ENCODE assay signal across 21 mouse cellular contexts in genomic region chr6:59198356-59198755, GRCm38 (mm10). TPM values are rescaled to one million over a fixed set of nuclear protein-coding genes. Genes with fewer than 3 reads are reported as not detected.
DNase-seq lines count a peak whose midpoint lies in the region; ATAC-seq and TF ChIP-seq lines count a peak whose summit lies in the region.
"Had no signal": no experiment of that assay in that cellular context is flagged by ENCODE, and none has a peak within 500 bp of the region (broad histone marks: within the 10 kb centered on the region; RNA-seq: fewer than 3 reads in every experiment).

No protein-coding gene starts in this region.

- no peak for TF ChIP-seq RAD21 in MEL (IDR thresholded peaks at IDR 0.05; ENCODE audit: low read depth, low read length)

- TF ChIP-seq CTCF in MEL (IDR thresholded peaks at IDR 0.05 in 2 of 3, conservative IDR thresholded peaks at IDR 0.05 in 1 of 3; ENCODE audit: control insufficient read depth in 1 of 3, insufficient read depth in 1 of 3, low read depth in 2 of 3, low read length in 3 of 3, poor library complexity in 1 of 3, severe bottlenecking in 1 of 3): no peak

- no peaks in the 10 kb centered on the region for H3K9me3 ChIP-seq in MEL (replicated peaks; ENCODE audit: insufficient read depth, low read length)
- H3K9me3 ChIP-seq: embryonic facial prominence, embryonic 10.5 days; embryonic facial prominence, embryonic 12.5 days; forebrain, embryonic 13.5 days; forebrain, embryonic 15.5 days; G1E had no signal

- TF ChIP-seq EP300 in MEL (IDR thresholded peaks at IDR 0.05; ENCODE audit: low read depth in 1 of 2, low read length in 2 of 2): no peak

- ATAC-seq in frontal cortex, adult (ENCODE audit: low TSS enrichment): peak; percentile 99
- ATAC-seq: CD4-positive, CD25-positive, alpha-beta regulatory T cell, adult 4 months; forebrain, embryonic 13.5 days; forebrain, embryonic 15.5 days; forebrain, postnatal 0 days had no signal

- H3K4me1 ChIP-seq in MEL (ENCODE audit: control insufficient read depth in 1 of 2, insufficient read depth in 2 of 2, low read length in 2 of 2): no peaks in the 10 kb centered on the region
- H3K4me1 ChIP-seq: embryonic facial prominence, embryonic 12.5 days; forebrain, embryonic 13.5 days; forebrain, embryonic 15.5 days had no signal

- H3K27ac ChIP-seq in MEL (ENCODE audit: control insufficient read depth, low read depth, low read length): no peak overlapping the region
- H3K27ac ChIP-seq: embryonic facial prominence, embryonic 10.5 days; embryonic facial prominence, embryonic 12.5 days; forebrain, embryonic 13.5 days; forebrain, embryonic 15.5 days had no signal

- H3K9ac ChIP-seq in MEL (ENCODE audit: control insufficient read depth, low read depth, low read length, poor library complexity, severe bottlenecking): no peak overlapping the region
- H3K9ac ChIP-seq: embryonic facial prominence, embryonic 12.5 days; forebrain, embryonic 13.5 days; forebrain, embryonic 15.5 days; forebrain, postnatal 0 days had no signal

- no peaks in the 10 kb centered on the region for H3K79me2 ChIP-seq in MEL (ENCODE audit: control insufficient read depth, insufficient read depth, low read length, poor library complexity)

- DNase-seq in frontal cortex, postnatal 36 days (ENCODE audit: low spot score in 2 of 2): no peak
- DNase-seq in MEL (ENCODE audit: low read depth, low spot score): no peak
- peak; percentile 36 for DNase-seq in telencephalon, adult 2 months (ENCODE audit: low read depth, low spot score)
- no peak for DNase-seq in lung, postnatal 36 days
- DNase-seq: adrenal gland, adult 2 months; adrenal gland, postnatal 10 days; adrenal gland, postnatal 25 days; B cell, adult 2 months; cerebellum, adult 11-12 months; cerebellum, adult 2 months; cerebellum, adult 9-10 months; cerebellum, postnatal 25 days; forebrain, postnatal 0 days had no signal

- H3K27me3 ChIP-seq in MEL (ENCODE audit: control insufficient read depth in 1 of 2, insufficient read depth in 2 of 2, low read length in 2 of 2): no peaks in the 10 kb centered on the region
- H3K27me3 ChIP-seq: CH12.LX; embryonic facial prominence, embryonic 12.5 days; forebrain, embryonic 13.5 days; forebrain, embryonic 15.5 days had no signal

- H3K36me3 ChIP-seq in MEL (ENCODE audit: control insufficient read depth in 1 of 2, insufficient read depth in 2 of 2, low read length in 2 of 2): no peaks in the 10 kb centered on the region
- H3K36me3 ChIP-seq: embryonic facial prominence, embryonic 10.5 days; embryonic facial prominence, embryonic 12.5 days; forebrain, embryonic 15.5 days; G1E had no signal

- no peak for TF ChIP-seq POLR2A in MEL (IDR thresholded peaks at IDR 0.05; ENCODE audit: control insufficient read depth in 1 of 2, insufficient read depth in 1 of 2, low read depth in 1 of 2, low read length in 2 of 2, poor library complexity in 1 of 2)

- H3K4me3 ChIP-seq in MEL (ENCODE audit: control insufficient read depth in 1 of 2, insufficient read depth in 1 of 2, low read depth in 2 of 2, low read length in 2 of 2): no peak overlapping the region
- H3K4me3 ChIP-seq: embryonic facial prominence, embryonic 10.5 days; embryonic facial prominence, embryonic 12.5 days; forebrain, embryonic 13.5 days; forebrain, embryonic 15.5 days had no signal

TF ChIP-seq in MEL, 35 proteins besides CTCF, POLR2A, EP300 and RAD21:
- TF ChIP-seq ZMIZ1 (IDR thresholded peaks at IDR 0.05; ENCODE audit: low read depth, low read length): no peak
- no peak for TF ChIP-seq RCOR1 (IDR thresholded peaks at IDR 0.05; ENCODE audit: low read depth, low read length)
- TF ChIP-seq TAL1 (IDR thresholded peaks at IDR 0.05; ENCODE audit: low read length): no peak
- TF ChIP-seq ZNF384 (IDR thresholded peaks at IDR 0.05; ENCODE audit: low read depth, low read length): peak; percentile 39; the same call in 1 of the 2 replicates

RNA-seq across cellular contexts. Expression of gene Tigd2, which starts 10.3 kb away (rescaled TPM):
- 7.2 and 7.6 TPM in 2 replicates for total RNA-seq in MEL (2012; rRNA removed)
- 10 to 100 TPM in 1 of 2 experiments, 1 to 10 TPM in 1; 7.5 to 64.5 TPM for polyA plus RNA-seq in MEL (2012; ENCODE audit: insufficient read depth in 1 of 2, insufficient read length in 2 of 2, low read depth in 1 of 2, low replicate concordance in 2 of 2, missing spikeins in 1 of 2)
